Mouse (Mus musculus): ENCODE data around the gene Ppp4r1.

Gene Ppp4r1

GRCm38 (mm10) chr17:65802026-65802425 is 19.7 kb downstream of the Ppp4r1 start:
- no peak for DNase-seq (ENCODE audit: low spot score in 2 of 2)

GRCm38 (mm10) chr17:65805966-65806365 is 23.6 kb downstream of the Ppp4r1 start:
- DNase-seq (ENCODE audit: low spot score in 2 of 2) = no peak

GRCm38 (mm10) chr17:65806416-65806815 is 24.0 kb downstream of the Ppp4r1 start:
- no peak for DNase-seq (ENCODE audit: low spot score in 2 of 2)

GRCm38 (mm10) chr17:65811032-65811431 is 28.7 kb downstream of the Ppp4r1 start:
- no peak for DNase-seq (ENCODE audit: low spot score in 2 of 2)

- DNase-seq (ENCODE audit: low spot score in 2 of 2) = no peak
Observed at GRCm38 (mm10) chr17:65813763-65814162, 31.4 kb downstream of the Ppp4r1 start.

- no peak for DNase-seq (ENCODE audit: low spot score in 2 of 2)
Observed at GRCm38 (mm10) chr17:65820197-65820596, 37.8 kb downstream of the Ppp4r1 start.

- DNase-seq (ENCODE audit: low spot score in 2 of 2) = no peak
Observed at GRCm38 (mm10) chr17:65822423-65822822, 40.0 kb downstream of the Ppp4r1 start.

- no peak for DNase-seq (ENCODE audit: low spot score in 2 of 2)
Observed at GRCm38 (mm10) chr17:65824246-65824645, 41.9 kb downstream of the Ppp4r1 start.

GRCm38 (mm10) chr17:65826257-65826656 is 43.9 kb downstream of the Ppp4r1 start:
- DNase-seq (ENCODE audit: low spot score in 2 of 2) = no peak

GRCm38 (mm10) chr17:65827119-65827840 is 44.9 kb downstream of the Ppp4r1 start:
- no peak for DNase-seq (ENCODE audit: low spot score in 2 of 2)

- no peak for DNase-seq (ENCODE audit: low spot score in 2 of 2)
Observed at GRCm38 (mm10) chr17:65827904-65828303, 45.5 kb downstream of the Ppp4r1 start.

- no peak for DNase-seq (ENCODE audit: low spot score in 2 of 2)
Observed at GRCm38 (mm10) chr17:65828951-65829350, 46.6 kb downstream of the Ppp4r1 start.

- DNase-seq (ENCODE audit: low spot score in 2 of 2) = no peak
Observed at GRCm38 (mm10) chr17:65830216-65830863, 48.0 kb downstream of the Ppp4r1 start.

GRCm38 (mm10) chr17:65833891-65834290 is 51.5 kb downstream of the Ppp4r1 start:
- no peak for DNase-seq (ENCODE audit: low spot score in 2 of 2)

- no peak for DNase-seq (ENCODE audit: low spot score in 2 of 2)
Observed at GRCm38 (mm10) chr17:65836746-65837145, 54.4 kb downstream of the Ppp4r1 start.

- no peak for DNase-seq (ENCODE audit: low spot score in 2 of 2)
Observed at GRCm38 (mm10) chr17:65839541-65840256, 57.3 kb downstream of the Ppp4r1 start.

- no peak for DNase-seq (ENCODE audit: low spot score in 2 of 2)
Observed at GRCm38 (mm10) chr17:65842669-65843381, 60.5 kb downstream of the Ppp4r1 start.

- DNase-seq (ENCODE audit: low spot score in 2 of 2) = no peak
Observed at GRCm38 (mm10) chr17:65845423-65845822, 63.0 kb downstream of the Ppp4r1 start.

GRCm38 (mm10) chr17:65847694-65848449 is 65.5 kb downstream of the Ppp4r1 start:
- no peak for DNase-seq (ENCODE audit: low spot score in 2 of 2)

GRCm38 (mm10) chr17:65850487-65850886 is 68.1 kb downstream of the Ppp4r1 start:
- DNase-seq (ENCODE audit: low spot score in 2 of 2) = no peak

- DNase-seq (ENCODE audit: low spot score in 2 of 2) = no peak
Observed at GRCm38 (mm10) chr17:65851749-65852148, 69.4 kb downstream of the Ppp4r1 start.

Measured in frontal cortex, postnatal 10 days (tissue).